Mouse (Mus musculus): ENCODE data around the gene Zfr2.

- TF ChIP-seq CTCF (IDR thresholded peaks at IDR 0.05) (no peak), EP300 (IDR thresholded peaks at IDR 0.05) (no peak)
Measured at GRCm38 (mm10) chr10:81249442-81249841, 16.5 kb downstream of the Zfr2 start.

Measured in lung, postnatal 0 days (tissue).